8 mouse cellular contexts compared by ENCODE assay signal in the genomic region with DNA sequence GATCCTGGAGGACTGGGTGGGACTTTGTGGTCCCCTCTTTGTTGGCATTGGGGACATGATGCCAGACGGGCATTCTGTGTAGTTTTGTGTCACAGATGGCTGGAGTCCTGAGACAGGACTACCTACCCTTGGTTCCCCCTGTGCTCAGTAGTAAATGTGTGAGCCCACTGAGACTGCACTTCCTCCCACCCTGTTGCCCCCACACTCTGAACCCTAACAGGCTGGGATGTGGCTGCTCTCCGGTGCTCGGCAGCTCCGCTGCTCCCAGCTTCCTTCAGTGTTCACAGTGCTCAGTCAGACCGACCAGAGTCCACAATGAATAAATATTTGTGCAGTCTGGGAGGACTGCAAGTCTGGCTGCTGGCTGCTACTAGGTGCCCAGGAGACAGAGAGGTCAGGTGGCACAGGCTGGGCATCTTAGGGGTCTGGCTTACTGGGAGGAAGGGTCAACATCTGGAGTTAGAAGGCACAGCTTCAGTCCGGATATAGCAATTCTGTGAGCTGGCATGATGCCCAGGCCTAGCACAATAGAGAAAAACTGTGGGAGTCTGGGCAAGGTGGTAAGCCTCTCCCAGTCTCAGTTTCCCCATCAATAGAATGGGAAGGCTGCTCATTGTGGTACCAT. TPM values are rescaled to one million over a fixed set of nuclear protein-coding genes. Genes with fewer than 3 reads are reported as not detected.
A peak's percentile ranks its signal among the peaks of the same experiment; 100 is the strongest.
DNase-seq lines count a peak whose midpoint lies in the region; ATAC-seq and TF ChIP-seq lines count a peak whose summit lies in the region.

No protein-coding gene starts in this region.

- peak overlapping the region; percentile 92 for H3K27ac ChIP-seq in embryonic facial prominence, embryonic 15.5 days (replicated peaks)
- H3K27ac ChIP-seq in hindbrain, postnatal 0 days: peak overlapping the region; percentile 65
- peak overlapping the region; percentile 77 for H3K27ac ChIP-seq in liver, postnatal 0 days (ENCODE audit: low read depth)

- peak overlapping the region; percentile 15 for H3K4me3 ChIP-seq in embryonic facial prominence, embryonic 15.5 days (replicated peaks)
- peak overlapping the region; percentile 9 for H3K4me3 ChIP-seq in hindbrain, postnatal 0 days (ENCODE audit: low read length)
- H3K4me3 ChIP-seq in liver, postnatal 0 days (ENCODE audit: low read depth, low read length): peak overlapping the region; percentile 21

- ATAC-seq in embryonic facial prominence, embryonic 15.5 days (ENCODE audit: insufficient number of reproducible peaks, low FRiP score, low TSS enrichment, low read depth): 0 out of 2 replicates have a peak, but pooled peaks have one; percentile 5
- ATAC-seq in hindbrain, postnatal 0 days: no peak
- peak; percentile 42; the same call in 1 of the 2 replicates for ATAC-seq in liver, postnatal 0 days
- no peak for ATAC-seq in inflammation-experienced regulatory T-cells, adult 6 months

- no peaks in the 10 kb centered on the region for H3K27me3 ChIP-seq in embryonic facial prominence, embryonic 15.5 days
- H3K27me3 ChIP-seq in hindbrain, postnatal 0 days (ENCODE audit: insufficient read depth, low read length): no peaks in the 10 kb centered on the region
- no peaks in the 10 kb centered on the region; the same call in 1 of the 2 replicates for H3K27me3 ChIP-seq in liver, postnatal 0 days (ENCODE audit: insufficient read depth, low read length)

- DNase-seq in cerebellum, adult 11-12 months: peak; percentile 57
- no peak for DNase-seq in cerebellum, postnatal 4 days (ENCODE audit: low spot score in 2 of 2)
- DNase-seq in hindbrain, postnatal 0 days (ENCODE audit: low spot score): peak; percentile 31
- no peak for DNase-seq in liver, postnatal 0 days
- DNase-seq in testis, postnatal 10 days (ENCODE audit: low spot score): no peak
- no peak for DNase-seq in thymus, postnatal 25 days

- no peak for TF ChIP-seq EP300 in liver, postnatal 0 days (IDR thresholded peaks at IDR 0.05; ENCODE audit: low read depth)

- no peak for TF ChIP-seq CTCF in hindbrain, postnatal 0 days (IDR thresholded peaks at IDR 0.05; ENCODE audit: low read depth)
- no peak for TF ChIP-seq CTCF in liver, postnatal 0 days (IDR thresholded peaks at IDR 0.05; ENCODE audit: low read depth)

- no peaks in the 10 kb centered on the region for H3K36me3 ChIP-seq in embryonic facial prominence, embryonic 15.5 days
- no peaks in the 10 kb centered on the region for H3K36me3 ChIP-seq in hindbrain, postnatal 0 days (ENCODE audit: insufficient read depth, low read length)
- no peaks in the 10 kb centered on the region for H3K36me3 ChIP-seq in liver, postnatal 0 days (replicated peaks; ENCODE audit: insufficient read depth, low read length)

- peaks cover 84% of the 10 kb centered on the region for H3K4me1 ChIP-seq in embryonic facial prominence, embryonic 15.5 days
- peaks cover 57% of the 10 kb centered on the region for H3K4me1 ChIP-seq in hindbrain, postnatal 0 days (ENCODE audit: insufficient read depth, low read length)
- peaks cover 54% of the 10 kb centered on the region for H3K4me1 ChIP-seq in liver, postnatal 0 days (ENCODE audit: insufficient read depth)

- peak overlapping the region; percentile 2; the same call in 1 of the 2 replicates for H3K9ac ChIP-seq in embryonic facial prominence, embryonic 15.5 days
- peak overlapping the region; percentile 33; the same call in 1 of the 2 replicates for H3K9ac ChIP-seq in hindbrain, postnatal 0 days (replicated peaks; ENCODE audit: low read length)
- H3K9ac ChIP-seq in liver, postnatal 0 days (replicated peaks): peak overlapping the region; percentile 53

- H3K4me2 ChIP-seq in embryonic facial prominence, embryonic 15.5 days (replicated peaks): peak overlapping the region; percentile 43
- H3K4me2 ChIP-seq in hindbrain, postnatal 0 days (ENCODE audit: low read depth, low read length): peak overlapping the region; percentile 51
- peak overlapping the region; percentile 63 for H3K4me2 ChIP-seq in liver, postnatal 0 days (ENCODE audit: low read depth, low read length)

- WGBS in embryonic facial prominence, embryonic 15.5 days: 21% methylated on average over 6 of the region's 6 CpGs
- 24% methylated on average over 6 of the region's 6 CpGs for WGBS in hindbrain, postnatal 0 days
- WGBS in liver, postnatal 0 days (ENCODE audit: insufficient replicate concordance): 27% methylated on average over 6 of the region's 6 CpGs

- H3K9me3 ChIP-seq in embryonic facial prominence, embryonic 15.5 days (replicated peaks): no peaks in the 10 kb centered on the region
- H3K9me3 ChIP-seq in hindbrain, postnatal 0 days (ENCODE audit: low read length): no peaks in the 10 kb centered on the region
- H3K9me3 ChIP-seq in liver, postnatal 0 days (ENCODE audit: low read length): no peaks in the 10 kb centered on the region

RNA-seq across cellular contexts. Expression of a gene that starts 21.4 kb away (rescaled TPM):
- not detected in 2 replicates for polyA plus RNA-seq in embryonic facial prominence, embryonic 15.5 days (2015; fragmentation: Nextera tagmentation; extraction: Ambion mirVana)
- total RNA-seq in hindbrain, postnatal 0 days (2014; rRNA removed): not detected in 2 replicates
- polyA plus RNA-seq in hindbrain, postnatal 0 days (2015; fragmentation: Nextera tagmentation; extraction: Ambion mirVana): not detected in 2 replicates
- polyA plus RNA-seq in liver, postnatal 0 days (2015; fragmentation: Nextera tagmentation; extraction: Ambion mirVana): 0.04 TPM in 1 of 2 replicates, not detected in the other
- not detected for polyA plus RNA-seq in inflammation-experienced regulatory T-cells, adult 6 months (2017; shearing (Covaris generic))

RNA-seq across cellular contexts. Expression of a gene that starts 41.1 kb away (rescaled TPM):
- polyA plus RNA-seq in embryonic facial prominence, embryonic 15.5 days (2015; fragmentation: Nextera tagmentation; extraction: Ambion mirVana): 37.1 and 37.7 TPM in 2 replicates
- total RNA-seq in hindbrain, postnatal 0 days (2014; rRNA removed): 30.0 and 43.3 TPM in 2 replicates
- polyA plus RNA-seq in hindbrain, postnatal 0 days (2015; fragmentation: Nextera tagmentation; extraction: Ambion mirVana): 26.6 and 27.6 TPM in 2 replicates
- 81.2 and 86.3 TPM in 2 replicates for polyA plus RNA-seq in liver, postnatal 0 days (2015; fragmentation: Nextera tagmentation; extraction: Ambion mirVana)
- polyA plus RNA-seq in inflammation-experienced regulatory T-cells, adult 6 months (2017; shearing (Covaris generic)): 10 to 100 TPM in 1 of 3 experiments, 1 to 10 TPM in 2; 7.5 to 12.0 (median 8.6) TPM

RNA-seq across cellular contexts. Expression of a gene that starts 51.2 kb away (rescaled TPM):
- 5.1 and 5.8 TPM in 2 replicates for polyA plus RNA-seq in embryonic facial prominence, embryonic 15.5 days (2015; fragmentation: Nextera tagmentation; extraction: Ambion mirVana)
- total RNA-seq in hindbrain, postnatal 0 days (2014; rRNA removed): 14.4 and 14.5 TPM in 2 replicates
- 5.9 and 6.8 TPM in 2 replicates for polyA plus RNA-seq in hindbrain, postnatal 0 days (2015; fragmentation: Nextera tagmentation; extraction: Ambion mirVana)
- polyA plus RNA-seq in liver, postnatal 0 days (2015; fragmentation: Nextera tagmentation; extraction: Ambion mirVana): 1.2 and 2.0 TPM in 2 replicates
- polyA plus RNA-seq in inflammation-experienced regulatory T-cells, adult 6 months (2017; shearing (Covaris generic)): 1 to 10 TPM; 2.7 to 5.1 (median 4.2) TPM

Comparison
In these comparisons a context has a peak if more than half of its experiments do, and no peak if none do; other contexts are left out.
1. DNase-seq: peak in cerebellum, adult 11-12 months (single experiment) and hindbrain, postnatal 0 days (single experiment); none in cerebellum, postnatal 4 days (0 of 2), liver, postnatal 0 days (single experiment), testis, postnatal 10 days (single experiment) and thymus, postnatal 25 days (single experiment).
2. ATAC-seq: peak in embryonic facial prominence, embryonic 15.5 days (single experiment) and liver, postnatal 0 days (single experiment); none in hindbrain, postnatal 0 days (single experiment) and inflammation-experienced regulatory T-cells, adult 6 months (single experiment).
3. H3K9ac ChIP-seq: peak in every context shown above with its lines; median percentile 53 in liver, postnatal 0 days; 33 in hindbrain, postnatal 0 days; 2 in embryonic facial prominence, embryonic 15.5 days.
4. Peak in every context shown above with its lines, with median percentiles within 50 percentile points of each other: H3K27ac ChIP-seq, H3K4me2 ChIP-seq and H3K4me3 ChIP-seq.